11 mouse cellular contexts compared by ENCODE assay signal in genomic region chr16:23239583-23239982, GRCm38 (mm10). TPM values are rescaled to one million over a fixed set of nuclear protein-coding genes. Genes with fewer than 3 reads are reported as not detected.
DNase-seq lines count a peak whose midpoint lies in the region; ATAC-seq and TF ChIP-seq lines count a peak whose summit lies in the region.
"Had no signal": no experiment of that assay in that cellular context is flagged by ENCODE, and none has a peak within 500 bp of the region (broad histone marks: within the 10 kb centered on the region; RNA-seq: fewer than 3 reads in every experiment).

No protein-coding gene starts in this region.

- no peak overlapping the region for H3K9ac ChIP-seq in hindbrain, embryonic 16.5 days (ENCODE audit: low read depth, low read length)
- H3K9ac ChIP-seq in heart, adult 2 months (ENCODE audit: low read depth, low read length): no peak overlapping the region
- H3K9ac ChIP-seq in lung, embryonic 15.5 days: no peak overlapping the region
- H3K9ac ChIP-seq: midbrain, embryonic 12.5 days had no signal

- no peak overlapping the region for H3K4me2 ChIP-seq in hindbrain, embryonic 16.5 days (ENCODE audit: low read length)
- H3K4me2 ChIP-seq in lung, embryonic 15.5 days: no peak overlapping the region
- H3K4me2 ChIP-seq: midbrain, embryonic 12.5 days had no signal

- no peaks in the 10 kb centered on the region for H3K27me3 ChIP-seq in hindbrain, embryonic 10.5 days (ENCODE audit: insufficient read depth, poor library complexity, severe bottlenecking)
- H3K27me3 ChIP-seq in hindbrain, embryonic 16.5 days (replicated peaks; ENCODE audit: control insufficient read depth, insufficient read depth, low read length): no peaks in the 10 kb centered on the region
- no peaks in the 10 kb centered on the region for H3K27me3 ChIP-seq in heart, adult 2 months (ENCODE audit: control insufficient read depth, insufficient read depth, low read length)
- no peaks in the 10 kb centered on the region for H3K27me3 ChIP-seq in lung, embryonic 15.5 days
- H3K27me3 ChIP-seq: midbrain, embryonic 12.5 days had no signal

- TF ChIP-seq POLR2A in heart, adult 2 months (IDR thresholded peaks at IDR 0.05; ENCODE audit: insufficient read depth, low read depth, low read length): no peak

- TF ChIP-seq EP300 in heart, adult 2 months (IDR thresholded peaks at IDR 0.05; ENCODE audit: insufficient read depth, low read depth, low read length): peak; percentile 82; the same call in 1 of the 2 replicates

- no peak overlapping the region for H3K4me3 ChIP-seq in hindbrain, embryonic 10.5 days
- no peak overlapping the region for H3K4me3 ChIP-seq in hindbrain, embryonic 16.5 days (ENCODE audit: low read length)
- no peak overlapping the region for H3K4me3 ChIP-seq in heart, adult 2 months
- no peak overlapping the region for H3K4me3 ChIP-seq in lung, embryonic 15.5 days
- H3K4me3 ChIP-seq: erythroblast, embryonic 14.5 days; midbrain, embryonic 12.5 days had no signal

- no peaks in the 10 kb centered on the region for H3K79me2 ChIP-seq in heart, adult 2 months (replicated peaks; ENCODE audit: control insufficient read depth, insufficient read depth, low read length)

- ATAC-seq in hindbrain, embryonic 16.5 days: no peak
- ATAC-seq in lung, embryonic 15.5 days (ENCODE audit: borderline replicate concordance, extremely low read depth, low FRiP score, low TSS enrichment): peak; percentile 44
- ATAC-seq in megakaryocyte progenitor cell, adult 5-6 weeks (replicated peaks; ENCODE audit: poor library complexity): no peak
- ATAC-seq in granulocyte monocyte progenitor cell, adult 5-6 weeks (replicated peaks; ENCODE audit: poor library complexity, severe bottlenecking): no peak

- 75% methylated on average over 6 of the region's 6 CpGs for WGBS in hindbrain, embryonic 10.5 days
- 77% methylated on average over 6 of the region's 6 CpGs for WGBS in hindbrain, embryonic 16.5 days
- 52% methylated on average over 6 of the region's 6 CpGs for WGBS in heart, adult 2 months
- 37% methylated on average over 6 of the region's 6 CpGs for WGBS in lung, embryonic 15.5 days

- intact Hi-C loops in heart, adult 2 months (cut with DNase I): no loop called here

- TF ChIP-seq CTCF in heart, adult 2 months (IDR thresholded peaks at IDR 0.05): peak; percentile 39

- peaks cover 11% of the 10 kb centered on the region for H3K36me3 ChIP-seq in hindbrain, embryonic 10.5 days
- no peaks in the 10 kb centered on the region for H3K36me3 ChIP-seq in hindbrain, embryonic 16.5 days (ENCODE audit: control insufficient read depth, insufficient read depth, low read length)
- H3K36me3 ChIP-seq in heart, adult 2 months (ENCODE audit: control insufficient read depth, insufficient read depth, low read length): no peaks in the 10 kb centered on the region
- H3K36me3 ChIP-seq in lung, embryonic 15.5 days: 0 out of 2 replicates have a peak, but pooled peaks cover under 1% of the 10 kb centered on the region
- H3K36me3 ChIP-seq: midbrain, embryonic 12.5 days had no signal

- H3K9me3 ChIP-seq in hindbrain, embryonic 10.5 days: no peaks in the 10 kb centered on the region
- no peaks in the 10 kb centered on the region for H3K9me3 ChIP-seq in hindbrain, embryonic 16.5 days (ENCODE audit: control insufficient read depth, low read length)
- H3K9me3 ChIP-seq in lung, embryonic 15.5 days: no peaks in the 10 kb centered on the region
- H3K9me3 ChIP-seq: midbrain, embryonic 12.5 days had no signal

- peaks cover 49% of the 10 kb centered on the region for H3K4me1 ChIP-seq in hindbrain, embryonic 10.5 days (replicated peaks)
- H3K4me1 ChIP-seq in hindbrain, embryonic 16.5 days (ENCODE audit: control insufficient read depth, insufficient read depth, low read depth, low read length): peaks cover 18% of the 10 kb centered on the region
- H3K4me1 ChIP-seq in heart, adult 2 months (ENCODE audit: control insufficient read depth, insufficient read depth, low read length): peaks cover 16% of the 10 kb centered on the region
- H3K4me1 ChIP-seq in lung, embryonic 15.5 days: peaks cover 48% of the 10 kb centered on the region

- 0 out of 2 replicates have a peak overlapping the region, but pooled peaks have one; percentile 24 for H3K27ac ChIP-seq in hindbrain, embryonic 10.5 days
- H3K27ac ChIP-seq in hindbrain, embryonic 16.5 days (ENCODE audit: low read depth, low read length): no peak overlapping the region
- H3K27ac ChIP-seq in heart, adult 2 months: peak overlapping the region; percentile 65
- peak overlapping the region; percentile 94 for H3K27ac ChIP-seq in lung, embryonic 15.5 days
- H3K27ac ChIP-seq: midbrain, embryonic 12.5 days had no signal

- no peak for DNase-seq in hindbrain, embryonic 10.5 days (ENCODE audit: low spot score)
- DNase-seq in MN1 (ENCODE audit: low spot score): peak; percentile 32
- peak; percentile 52 to 72 for DNase-seq in heart, adult 2 months
- no peak for DNase-seq in right cerebral cortex, postnatal 36 days (ENCODE audit: low spot score in 2 of 2)
- DNase-seq: right cerebral cortex, postnatal 4 days had no signal

RNA-seq across cellular contexts. Expression of gene St6gal1, which starts 15.0 kb away (rescaled TPM):
- 22.8 and 26.6 TPM in 2 replicates for polyA plus RNA-seq in hindbrain, embryonic 10.5 days (2016; fragmentation: Nextera tagmentation; extraction: Ambion mirVana)
- polyA plus RNA-seq in hindbrain, embryonic 16.5 days (2015; fragmentation: Nextera tagmentation; extraction: Ambion mirVana): 18.4 and 22.6 TPM in 2 replicates
- 1 to 10 TPM; 8.4 to 9.9 TPM for total RNA-seq in heart, adult 2 months (2021)
- 6.0 and 9.9 TPM in 2 replicates for polyA plus RNA-seq in heart, adult 2 months (2012; rRNA removed)
- polyA plus RNA-seq in lung, embryonic 15.5 days (2015; fragmentation: Nextera tagmentation; extraction: Ambion mirVana): 48.0 and 52.7 TPM in 2 replicates
- 0.05 and 0.37 TPM in 2 replicates for total RNA-seq in megakaryocyte progenitor cell, adult 5-6 weeks (2015)
- 0.03 and 1.2 TPM in 2 replicates for total RNA-seq in megakaryocyte progenitor cell, adult 5-6 weeks (2017)
- not detected in 2 replicates for total RNA-seq in granulocyte monocyte progenitor cell, adult 5-6 weeks (2014; fragmentation: Nextera tagmentation)
- 0.13 and 1.8 TPM in 2 replicates for total RNA-seq in granulocyte monocyte progenitor cell, adult 5-6 weeks (2017)
- polyA plus RNA-seq: erythroblast, embryonic 14.5 days had no signal

Comparison
In these comparisons a context has a peak if more than half of its experiments do, and no peak if none do; other contexts are left out.
1. DNase-seq: peak in MN1 (single experiment) and heart, adult 2 months (2 of 2); none in hindbrain, embryonic 10.5 days (single experiment) and right cerebral cortex, postnatal 36 days (0 of 2).